Mouse (Mus musculus): Measurements from ENCODE around the gene Tmem121. TPM values are rescaled to one million over a fixed set of nuclear protein-coding genes. Genes with fewer than 3 reads are reported as not detected.
A peak's percentile ranks its signal among the peaks of the same experiment; 100 is the strongest.
"Not testable (repeated sequence)": the region's sequence is repeated elsewhere in the genome, so short reads cannot be mapped to it uniquely, and the experiment has no call there.

Gene Tmem121
- polyA plus RNA-seq, 1 experiment from 2014 or later, result 4.2 TPM

- Histone ChIP-seq H3K4me1 (ENCODE audit: control insufficient read depth, insufficient read depth, low read length) (no peaks in the 10 kb centered on the region), H3K4me3 (ENCODE audit: low read length) (no peak overlapping the region), H3K36me3 (ENCODE audit: control insufficient read depth, insufficient read depth, low read length) (no peaks in the 10 kb centered on the region), H3K27me3 (ENCODE audit: control insufficient read depth, insufficient read depth, low read length) (no peaks in the 10 kb centered on the region), H3K4me2 (replicated peaks; ENCODE audit: low read depth, low read length) (no peak overlapping the region), H3K9ac (ENCODE audit: low read depth, low read length) (no peak overlapping the region), H3K9me3 (ENCODE audit: control insufficient read depth, low read length) (no peaks in the 10 kb centered on the region), H3K27ac (ENCODE audit: low read depth, low read length) (no peak overlapping the region)
- ATAC-seq (ENCODE audit: low FRiP score, low TSS enrichment), result 0 out of 2 replicates have a peak, but pooled peaks have one; percentile 11
- 80% methylated on average over 9 of the region's 9 CpGs for WGBS
Observed at GRCm38 (mm10) chr12:113221289-113221688, 35.6 kb downstream of the Tmem121 start.

- Histone ChIP-seq H3K27ac (ENCODE audit: low read depth, low read length) (no peak overlapping the region), H3K4me3 (ENCODE audit: low read length) (no peak overlapping the region), H3K9ac (ENCODE audit: low read depth, low read length) (no peak overlapping the region), H3K4me2 (replicated peaks; ENCODE audit: low read depth, low read length) (no peak overlapping the region), H3K4me1 (ENCODE audit: control insufficient read depth, insufficient read depth, low read length) (no peaks in the 10 kb centered on the region), H3K9me3 (ENCODE audit: control insufficient read depth, low read length) (no peaks in the 10 kb centered on the region), H3K27me3 (ENCODE audit: control insufficient read depth, insufficient read depth, low read length) (no peaks in the 10 kb centered on the region), H3K36me3 (ENCODE audit: control insufficient read depth, insufficient read depth, low read length) (no peaks in the 10 kb centered on the region)
- WGBS, result 15% methylated on average over 8 of the region's 8 CpGs
- peak; percentile 63 for ATAC-seq (ENCODE audit: low FRiP score, low TSS enrichment)
Observed at GRCm38 (mm10) chr12:113222121-113222636, 36.4 kb downstream of the Tmem121 start.

DNA sequence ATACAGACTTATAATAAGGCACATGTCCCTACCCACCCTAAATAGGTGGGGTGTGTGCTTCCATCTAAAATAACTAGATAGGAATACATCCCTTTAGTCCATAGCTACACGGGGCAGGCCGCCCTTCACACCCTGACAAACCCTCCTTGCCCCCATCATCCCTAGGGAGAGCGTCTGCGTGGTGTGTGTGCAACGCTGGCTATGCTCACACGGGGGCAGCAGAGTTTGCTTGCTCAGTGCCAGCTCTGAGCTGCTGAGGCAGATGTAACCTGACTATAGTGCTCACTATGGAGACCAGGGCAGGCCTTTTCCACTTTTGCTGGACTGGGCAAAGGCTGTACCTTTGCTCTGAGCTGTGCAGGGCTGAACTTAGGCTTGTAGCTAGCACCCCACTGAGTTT lies 37.0 kb downstream of the Tmem121 start:
- no peak overlapping the region for H3K9ac ChIP-seq (ENCODE audit: low read depth, low read length)
- H3K36me3 ChIP-seq (ENCODE audit: control insufficient read depth, insufficient read depth, low read length), result no peaks in the 10 kb centered on the region
- no peak overlapping the region for H3K27ac ChIP-seq (ENCODE audit: low read depth, low read length)
- H3K4me3 ChIP-seq (ENCODE audit: low read length), result no peak overlapping the region
- peak; percentile 57; the same call in 1 of the 2 replicates for ATAC-seq (ENCODE audit: low FRiP score, low TSS enrichment)
- no peaks in the 10 kb centered on the region for H3K27me3 ChIP-seq (ENCODE audit: control insufficient read depth, insufficient read depth, low read length)
- H3K4me1 ChIP-seq (ENCODE audit: control insufficient read depth, insufficient read depth, low read length), result no peaks in the 10 kb centered on the region
- 32% methylated on average over 6 of the region's 6 CpGs for WGBS
- no peaks in the 10 kb centered on the region for H3K9me3 ChIP-seq (ENCODE audit: control insufficient read depth, low read length)
- no peak overlapping the region for H3K4me2 ChIP-seq (replicated peaks; ENCODE audit: low read depth, low read length)

GRCm38 (mm10) chr12:113224206-113224605 lies 38.5 kb downstream of the Tmem121 start:
- Histone ChIP-seq H3K27ac (ENCODE audit: low read depth, low read length) (no peak overlapping the region), H3K36me3 (ENCODE audit: control insufficient read depth, insufficient read depth, low read length) (no peaks in the 10 kb centered on the region), H3K9ac (ENCODE audit: low read depth, low read length) (no peak overlapping the region), H3K4me3 (ENCODE audit: low read length) (no peak overlapping the region), H3K9me3 (ENCODE audit: control insufficient read depth, low read length) (no peaks in the 10 kb centered on the region), H3K4me2 (replicated peaks; ENCODE audit: low read depth, low read length) (no peak overlapping the region), H3K27me3 (ENCODE audit: control insufficient read depth, insufficient read depth, low read length) (no peaks in the 10 kb centered on the region), H3K4me1 (ENCODE audit: control insufficient read depth, insufficient read depth, low read length) (no peaks in the 10 kb centered on the region)
- 86% methylated on average over 5 of the region's 5 CpGs for WGBS
- ATAC-seq (ENCODE audit: low FRiP score, low TSS enrichment), result no peak

- Histone ChIP-seq H3K4me3 (ENCODE audit: low read length) (no peak overlapping the region), H3K9me3 (ENCODE audit: control insufficient read depth, low read length) (no peaks in the 10 kb centered on the region), H3K4me1 (ENCODE audit: control insufficient read depth, insufficient read depth, low read length) (no peaks in the 10 kb centered on the region), H3K4me2 (replicated peaks; ENCODE audit: low read depth, low read length) (no peak overlapping the region), H3K9ac (ENCODE audit: low read depth, low read length) (no peak overlapping the region), H3K27ac (ENCODE audit: low read depth, low read length) (no peak overlapping the region), H3K27me3 (ENCODE audit: control insufficient read depth, insufficient read depth, low read length) (no peaks in the 10 kb centered on the region), H3K36me3 (ENCODE audit: control insufficient read depth, insufficient read depth, low read length) (no peaks in the 10 kb centered on the region)
- ATAC-seq (ENCODE audit: low FRiP score, low TSS enrichment), result no peak
- WGBS, result 87% methylated on average over 6 of the region's 6 CpGs
Observed at GRCm38 (mm10) chr12:113224687-113225091, 39.0 kb downstream of the Tmem121 start.

DNA sequence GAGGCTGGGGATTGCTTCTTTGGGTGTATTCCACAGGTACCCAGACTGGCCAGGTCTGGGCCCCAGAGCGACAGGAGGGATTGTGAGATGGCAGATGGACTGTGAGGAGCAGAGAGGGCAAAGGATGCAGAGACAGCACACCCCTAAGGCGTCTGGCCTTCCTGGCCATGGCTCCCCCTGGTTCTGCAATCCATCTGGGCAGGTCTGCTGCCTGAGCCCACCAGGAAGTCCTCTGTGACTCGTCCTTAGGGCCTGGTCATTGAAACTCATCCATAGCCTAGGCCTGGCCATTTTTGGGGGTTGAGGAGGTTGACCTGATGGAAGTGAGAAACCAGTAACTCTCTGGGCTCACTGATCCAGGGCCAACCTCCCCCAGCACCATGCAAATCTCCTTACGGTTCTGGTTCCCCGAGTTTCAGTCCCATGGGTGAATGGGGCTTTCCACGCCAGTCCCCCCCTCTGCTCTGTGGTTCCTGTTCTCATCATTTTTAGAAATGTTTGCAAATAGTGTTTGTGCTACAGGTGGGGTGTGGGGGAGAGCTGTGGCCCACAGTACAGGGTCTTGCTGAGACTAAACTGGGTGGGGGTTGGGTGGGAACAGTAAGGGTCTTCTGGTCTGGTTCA lies 42.4 kb downstream of the Tmem121 start:
- Histone ChIP-seq H3K4me3 (ENCODE audit: low read length) (no peak overlapping the region), H3K4me2 (replicated peaks; ENCODE audit: low read depth, low read length) (no peak overlapping the region), H3K4me1 (ENCODE audit: control insufficient read depth, insufficient read depth, low read length) (no peaks in the 10 kb centered on the region), H3K27me3 (ENCODE audit: control insufficient read depth, insufficient read depth, low read length) (no peaks in the 10 kb centered on the region), H3K9me3 (ENCODE audit: control insufficient read depth, low read length) (no peaks in the 10 kb centered on the region), H3K9ac (ENCODE audit: low read depth, low read length) (no peak overlapping the region), H3K27ac (ENCODE audit: low read depth, low read length) (no peak overlapping the region), H3K36me3 (ENCODE audit: control insufficient read depth, insufficient read depth, low read length) (no peaks in the 10 kb centered on the region)
- ATAC-seq (ENCODE audit: low FRiP score, low TSS enrichment), result no peak
- WGBS, result 76% methylated on average over 6 of the region's 6 CpGs

DNA sequence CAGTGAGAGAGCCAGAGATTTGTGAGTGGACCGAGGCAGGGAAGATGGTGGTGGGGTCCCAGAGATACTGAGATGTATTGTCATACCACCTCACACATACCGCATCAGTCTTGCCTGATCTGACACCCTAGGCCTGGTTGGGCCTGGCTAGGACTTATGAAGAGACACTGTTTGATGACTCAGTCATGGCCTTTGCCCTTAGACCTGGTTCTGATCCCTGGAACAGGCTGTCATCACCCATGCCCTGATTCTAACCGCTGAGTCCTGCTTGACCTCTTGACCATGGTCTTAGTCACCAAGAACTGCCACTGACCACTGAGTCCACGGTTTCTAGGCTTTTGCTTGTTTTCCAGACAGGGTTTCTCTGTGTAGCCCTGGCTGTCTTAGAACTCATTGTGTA lies 45.0 kb downstream of the Tmem121 start:
- H3K9ac ChIP-seq (ENCODE audit: low read depth, low read length), result no peak overlapping the region
- H3K4me2 ChIP-seq (replicated peaks; ENCODE audit: low read depth, low read length), result no peak overlapping the region
- no peaks in the 10 kb centered on the region for H3K4me1 ChIP-seq (ENCODE audit: control insufficient read depth, insufficient read depth, low read length)
- WGBS, result 84% methylated on average over 4 of the region's 4 CpGs
- no peaks in the 10 kb centered on the region for H3K9me3 ChIP-seq (ENCODE audit: control insufficient read depth, low read length)
- H3K27me3 ChIP-seq (ENCODE audit: control insufficient read depth, insufficient read depth, low read length), result no peaks in the 10 kb centered on the region
- H3K27ac ChIP-seq (ENCODE audit: low read depth, low read length), result no peak overlapping the region
- H3K4me3 ChIP-seq (ENCODE audit: low read length), result no peak overlapping the region
- ATAC-seq (ENCODE audit: low FRiP score, low TSS enrichment), result no peak
- H3K36me3 ChIP-seq (ENCODE audit: control insufficient read depth, insufficient read depth, low read length), result no peaks in the 10 kb centered on the region

GRCm38 (mm10) chr12:113231551-113232263 lies 46.0 kb downstream of the Tmem121 start:
- H3K4me1 ChIP-seq (ENCODE audit: control insufficient read depth, insufficient read depth, low read length); H3K36me3 ChIP-seq (ENCODE audit: control insufficient read depth, insufficient read depth, low read length); H3K9ac ChIP-seq (ENCODE audit: low read depth, low read length); H3K27ac ChIP-seq (ENCODE audit: low read depth, low read length); H3K27me3 ChIP-seq (ENCODE audit: control insufficient read depth, insufficient read depth, low read length); H3K9me3 ChIP-seq (ENCODE audit: control insufficient read depth, low read length); ATAC-seq (ENCODE audit: low FRiP score, low TSS enrichment); H3K4me2 ChIP-seq (replicated peaks; ENCODE audit: low read depth, low read length); H3K4me3 ChIP-seq (ENCODE audit: low read length): not testable (repeated sequence)
- WGBS, result 85% methylated on average over 6 of the region's 6 CpGs

DNA sequence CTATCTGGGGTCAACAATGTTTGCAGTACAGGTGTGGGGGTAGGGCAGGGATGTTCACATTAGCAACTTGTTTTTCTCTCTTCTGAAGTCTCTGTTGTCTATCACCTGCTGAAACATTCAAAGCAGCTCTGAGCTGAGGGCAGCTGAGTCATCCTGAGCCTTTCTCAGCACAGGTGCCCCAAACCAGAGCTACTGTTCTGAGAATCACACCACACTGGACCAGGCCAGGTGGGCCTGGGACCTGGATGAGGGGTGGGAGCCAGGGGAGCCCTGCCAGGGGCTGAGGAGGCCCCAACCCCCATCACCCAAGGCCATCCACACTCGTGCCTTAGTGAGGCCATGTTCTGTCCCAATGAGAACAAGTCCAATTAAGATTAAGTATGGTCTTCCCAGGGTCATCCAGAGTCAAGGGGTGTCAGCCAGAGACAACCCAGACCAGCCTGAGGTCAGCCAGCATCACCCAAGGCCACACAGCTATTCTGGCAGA lies 46.6 kb downstream of the Tmem121 start:
- WGBS, result 50% methylated on average over 1 of the region's 1 CpGs
- not testable (repeated sequence) for H3K27me3 ChIP-seq (ENCODE audit: control insufficient read depth, insufficient read depth, low read length); H3K4me3 ChIP-seq (ENCODE audit: low read length)

More for the DNA sequence above, 46.6 kb downstream of the Tmem121 start:
- H3K36me3 ChIP-seq (ENCODE audit: control insufficient read depth, insufficient read depth, low read length); H3K9me3 ChIP-seq (ENCODE audit: control insufficient read depth, low read length); H3K9ac ChIP-seq (ENCODE audit: low read depth, low read length); H3K4me2 ChIP-seq (replicated peaks; ENCODE audit: low read depth, low read length); H3K27ac ChIP-seq (ENCODE audit: low read depth, low read length); H3K4me1 ChIP-seq (ENCODE audit: control insufficient read depth, insufficient read depth, low read length); ATAC-seq (ENCODE audit: low FRiP score, low TSS enrichment): not testable (repeated sequence)
